Mouse (Mus musculus): ENCODE data around the gene Thada.
A peak's percentile ranks its signal among the peaks of the same experiment; 100 is the strongest.

Gene Thada

GRCm38 (mm10) chr17:84162211-84162760 is 303.7 kb downstream of the Thada start:
- no peak for DNase-seq (ENCODE audit: low spot score)

- DNase-seq (ENCODE audit: low spot score) = no peak
These were observed 304.7 kb downstream of the Thada start for GRCm38 (mm10) chr17:84161231-84161854.

GRCm38 (mm10) chr17:84158891-84159290 is 307.1 kb downstream of the Thada start:
- DNase-seq (ENCODE audit: low spot score) = no peak

GRCm38 (mm10) chr17:84158461-84158795 is 307.6 kb downstream of the Thada start:
- DNase-seq (ENCODE audit: low spot score) = no peak

GRCm38 (mm10) chr17:84157743-84158460 is 308.1 kb downstream of the Thada start:
- no peak for DNase-seq (ENCODE audit: low spot score)

- DNase-seq (ENCODE audit: low spot score) = no peak
These were observed 309.0 kb downstream of the Thada start for GRCm38 (mm10) chr17:84156748-84157742.

- DNase-seq (ENCODE audit: low spot score) = no peak
These were observed 309.8 kb downstream of the Thada start for GRCm38 (mm10) chr17:84156227-84156573.

- DNase-seq (ENCODE audit: low spot score) = no peak
These were observed 310.3 kb downstream of the Thada start for GRCm38 (mm10) chr17:84155516-84156226.

- DNase-seq (ENCODE audit: low spot score) = no peak
These were observed 311.0 kb downstream of the Thada start for GRCm38 (mm10) chr17:84155029-84155338.

GRCm38 (mm10) chr17:84154302-84155028 is 311.5 kb downstream of the Thada start:
- no peak for DNase-seq (ENCODE audit: low spot score)

GRCm38 (mm10) chr17:84152976-84153786 is 312.8 kb downstream of the Thada start:
- no peak for DNase-seq (ENCODE audit: low spot score)

- peak; percentile 47 for DNase-seq (ENCODE audit: low spot score)
These were observed 313.6 kb downstream of the Thada start for GRCm38 (mm10) chr17:84152206-84152975.

- DNase-seq (ENCODE audit: low spot score) = no peak
These were observed 314.7 kb downstream of the Thada start for GRCm38 (mm10) chr17:84151306-84151705.

GRCm38 (mm10) chr17:84150291-84150690 is 315.7 kb downstream of the Thada start:
- no peak for DNase-seq (ENCODE audit: low spot score)

GRCm38 (mm10) chr17:84149566-84149965 is 316.4 kb downstream of the Thada start:
- no peak for DNase-seq (ENCODE audit: low spot score)

GRCm38 (mm10) chr17:84148499-84149484 is 317.2 kb downstream of the Thada start:
- DNase-seq (ENCODE audit: low spot score) = peak; percentile 68

GRCm38 (mm10) chr17:84147183-84148108 is 318.6 kb downstream of the Thada start:
- no peak for DNase-seq (ENCODE audit: low spot score)

All from ovary, postnatal 36 days (tissue).